Mouse (Mus musculus): ENCODE data around the gene Rbm4b. TPM values are rescaled to one million over a fixed set of nuclear protein-coding genes. Genes with fewer than 3 reads are reported as not detected.
"Not testable (repeated sequence)": the region's sequence is repeated elsewhere in the genome, so short reads cannot be mapped to it uniquely, and the experiment has no call there.

Gene Rbm4b
- polyA plus RNA-seq, 1 experiment from 2014 or later, result 110 TPM

DNA sequence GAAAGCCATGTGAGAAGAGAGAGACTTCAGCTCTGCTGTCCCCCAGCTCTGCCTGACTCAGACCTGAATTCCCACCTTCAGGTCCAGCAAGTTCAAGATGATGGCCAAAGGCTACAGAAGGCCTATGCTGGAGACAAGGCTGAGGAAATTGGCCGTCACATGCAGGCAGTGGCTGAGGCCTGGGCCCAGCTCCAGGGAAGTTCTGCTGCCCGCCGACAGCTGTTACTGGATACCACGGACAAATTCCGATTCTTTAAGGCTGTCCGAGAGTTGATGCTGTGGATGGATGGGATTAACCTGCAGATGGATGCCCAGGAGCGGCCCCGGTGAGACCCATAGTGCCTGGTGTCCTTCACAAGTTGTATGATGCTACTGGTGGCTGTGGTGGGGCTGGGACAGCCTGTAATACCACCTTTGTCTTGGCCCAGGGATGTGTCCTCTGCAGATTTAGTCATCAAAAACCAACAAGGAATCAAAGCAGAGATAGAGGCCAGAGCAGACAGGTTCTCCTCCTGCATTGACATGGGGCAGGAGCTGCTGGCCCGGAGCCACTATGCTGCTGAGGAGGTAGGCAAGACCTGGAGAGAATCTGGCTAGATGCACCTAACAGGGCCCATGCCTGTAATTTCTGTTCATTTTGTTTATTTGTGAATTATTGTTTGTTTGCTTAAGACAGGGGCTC, 8.5 kb upstream of the Rbm4b start:
- no peak overlapping the region for H3K27ac ChIP-seq (replicated peaks)
- WGBS, result 87% methylated on average over 9 of the region's 9 CpGs

DNA sequence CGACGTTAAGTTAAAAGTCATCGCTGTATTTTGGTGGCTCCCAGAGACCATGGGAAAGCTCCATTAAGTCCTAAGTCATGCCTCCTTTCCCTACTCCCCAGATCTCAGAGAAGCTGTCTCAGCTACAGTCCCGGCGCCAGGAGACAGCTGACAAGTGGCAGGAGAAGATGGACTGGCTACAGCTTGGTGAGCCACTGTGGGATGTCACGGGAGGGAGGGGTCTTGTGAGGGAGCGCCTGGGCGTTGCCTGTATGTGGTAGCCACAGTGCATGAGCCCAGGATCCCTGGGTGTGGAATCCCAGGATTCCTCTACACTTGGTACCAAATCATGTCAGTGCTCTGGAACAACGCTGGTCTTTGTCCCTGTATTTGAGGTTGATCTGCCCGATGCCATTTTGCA, 7.8 kb upstream of the Rbm4b start:
- Histone ChIP-seq H3K4me1 (no peaks in the 10 kb centered on the region), H3K36me3 (peaks cover 90% of the 10 kb centered on the region)
- 88% methylated on average over 10 of the region's 10 CpGs for WGBS

More for the DNA sequence above, 8.5 kb upstream of the Rbm4b start:
- H3K4me3 ChIP-seq, result no peak overlapping the region
- H3K36me3 ChIP-seq, result peaks cover 90% of the 10 kb centered on the region
- no peaks in the 10 kb centered on the region for H3K27me3 ChIP-seq (ENCODE audit: low read depth, poor library complexity, severe bottlenecking)
- DNase-seq (ENCODE audit: low spot score), result no peak
- no peaks in the 10 kb centered on the region for H3K9me3 ChIP-seq (replicated peaks)
- H3K4me1 ChIP-seq, result no peaks in the 10 kb centered on the region

DNA sequence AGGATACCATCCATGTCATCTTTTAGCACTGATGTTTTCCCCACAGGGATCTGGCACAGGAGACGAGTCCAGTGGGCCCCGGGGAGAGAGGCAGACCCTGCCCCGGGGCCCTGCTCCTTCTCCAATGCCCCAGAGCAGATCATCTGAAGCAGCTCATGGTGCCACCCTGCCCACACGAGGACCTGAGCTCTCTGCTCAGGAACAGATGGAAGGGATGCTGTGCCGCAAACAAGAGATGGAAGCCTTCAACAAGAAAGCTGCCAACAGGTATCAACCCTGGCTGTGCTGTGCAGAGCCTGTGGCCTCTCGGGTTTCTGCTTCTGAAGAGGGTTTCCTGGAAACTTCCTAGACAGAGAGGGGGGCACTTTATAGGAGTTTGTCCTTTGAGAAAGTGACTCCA, 6.3 kb upstream of the Rbm4b start:
- Histone ChIP-seq H3K27me3 (ENCODE audit: low read depth, poor library complexity, severe bottlenecking) (no peaks in the 10 kb centered on the region), H3K4me3 (no peak overlapping the region), H3K9me3 (replicated peaks) (no peaks in the 10 kb centered on the region), H3K27ac (replicated peaks) (no peak overlapping the region), H3K4me1 (no peaks in the 10 kb centered on the region), H3K36me3 (peaks cover 76% of the 10 kb centered on the region)
- no peak for DNase-seq (ENCODE audit: low spot score)
- WGBS, result 87% methylated on average over 6 of the region's 6 CpGs

More for the DNA sequence above, 7.8 kb upstream of the Rbm4b start:
- Histone ChIP-seq H3K27me3 (ENCODE audit: low read depth, poor library complexity, severe bottlenecking) (no peaks in the 10 kb centered on the region), H3K4me3 (no peak overlapping the region), H3K27ac (replicated peaks) (no peak overlapping the region), H3K9me3 (replicated peaks) (no peaks in the 10 kb centered on the region)
- DNase-seq (ENCODE audit: low spot score), result no peak

DNA sequence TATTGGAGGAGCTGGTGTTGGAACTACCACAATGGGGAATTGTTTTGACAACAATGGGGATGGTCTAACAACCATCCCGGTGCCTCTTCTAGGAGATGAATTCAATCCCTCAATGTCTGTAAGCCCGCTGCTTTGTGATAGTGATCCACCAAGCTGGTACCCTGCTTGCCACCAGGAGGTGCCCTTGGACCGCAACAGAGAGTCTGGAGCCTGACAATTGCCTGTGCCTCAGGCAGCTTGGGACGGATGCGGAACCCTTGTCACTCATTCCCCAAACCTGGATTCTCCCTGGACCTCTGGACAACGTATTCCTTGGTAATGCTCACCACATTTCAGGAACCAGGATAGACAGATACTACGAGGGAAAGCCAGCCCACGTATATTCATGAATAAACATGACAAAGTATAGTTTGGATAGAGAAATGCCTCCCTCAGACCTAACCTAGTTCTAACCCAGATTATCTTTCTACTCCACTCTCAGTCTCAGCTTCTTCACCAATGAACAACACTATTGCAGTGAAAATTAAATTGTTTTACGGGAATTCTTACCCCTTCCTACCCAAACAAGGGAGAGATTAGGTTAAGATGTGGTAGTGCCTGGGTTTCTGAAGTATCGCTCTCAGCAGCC, 618 bp upstream of the Rbm4b start:
- WGBS, result under 1% methylated on average over 10 of the region's 10 CpGs
- no peaks in the 10 kb centered on the region for H3K27me3 ChIP-seq (ENCODE audit: low read depth, poor library complexity, severe bottlenecking)
- no peaks in the 10 kb centered on the region for H3K9me3 ChIP-seq (replicated peaks)
- peaks cover 47% of the 10 kb centered on the region for H3K36me3 ChIP-seq
- H3K27ac ChIP-seq (replicated peaks), result peak overlapping the region; percentile 99
- H3K4me3 ChIP-seq, result peak overlapping the region; percentile 76
- peak; percentile 89 for DNase-seq (ENCODE audit: low spot score)
- H3K4me1 ChIP-seq, result peaks cover 34% of the 10 kb centered on the region

DNA sequence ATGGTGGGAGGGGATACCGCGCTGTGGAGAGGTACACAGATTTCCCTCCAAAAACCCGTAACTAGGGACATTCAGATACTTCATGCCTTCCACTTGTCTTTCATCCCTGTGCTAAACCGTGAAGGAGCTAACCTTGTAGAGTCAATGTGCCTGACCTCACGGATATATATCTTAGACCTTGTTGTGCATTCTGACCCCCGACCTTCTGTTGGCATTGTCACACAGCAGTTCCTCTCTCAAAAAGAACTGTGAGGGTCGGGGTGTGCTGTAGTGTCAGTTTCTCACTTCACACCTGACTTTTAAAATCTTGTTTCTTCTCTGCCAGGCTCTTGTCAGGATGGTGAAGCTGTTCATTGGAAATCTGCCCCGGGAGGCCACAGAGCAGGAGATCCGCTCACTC, 624 bp downstream of the Rbm4b start:
- H3K4me3 ChIP-seq, result peak overlapping the region; percentile 76
- DNase-seq (ENCODE audit: low spot score), result no peak
- no peaks in the 10 kb centered on the region for H3K9me3 ChIP-seq (replicated peaks)
- peaks cover 34% of the 10 kb centered on the region for H3K4me1 ChIP-seq
- 7% methylated on average over 9 of the region's 9 CpGs for WGBS
- no peaks in the 10 kb centered on the region for H3K27me3 ChIP-seq (ENCODE audit: low read depth, poor library complexity, severe bottlenecking)
- H3K27ac ChIP-seq (replicated peaks), result peak overlapping the region; percentile 99
- H3K36me3 ChIP-seq, result peaks cover 47% of the 10 kb centered on the region

DNA sequence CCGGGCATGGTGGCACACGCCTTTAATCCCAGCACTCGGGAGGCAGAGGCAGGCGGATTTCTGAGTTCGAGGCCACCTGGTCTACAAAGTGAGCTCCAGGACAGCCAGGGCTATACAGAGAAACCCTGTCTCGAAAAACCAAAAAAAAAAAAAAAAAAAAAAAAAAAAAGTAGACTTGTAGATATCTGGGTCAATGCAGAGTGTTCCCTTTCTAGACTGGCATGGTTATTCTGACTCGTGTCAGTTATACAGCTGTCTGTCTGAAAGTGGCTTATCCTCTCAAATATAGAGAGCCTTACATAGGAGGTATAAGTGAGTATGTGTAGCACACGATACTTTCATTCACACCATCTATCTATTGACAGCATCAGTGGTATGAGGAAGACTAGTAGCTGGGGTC, 4.2 kb downstream of the Rbm4b start:
- Histone ChIP-seq H3K4me1 (peaks cover 29% of the 10 kb centered on the region), H3K36me3 (peaks cover 77% of the 10 kb centered on the region)
- not testable (repeated sequence) for H3K4me3 ChIP-seq; DNase-seq (ENCODE audit: low spot score); H3K27ac ChIP-seq (replicated peaks); H3K27me3 ChIP-seq (ENCODE audit: low read depth, poor library complexity, severe bottlenecking); H3K9me3 ChIP-seq (replicated peaks)
- 89% methylated on average over 8 of the region's 8 CpGs for WGBS

DNA sequence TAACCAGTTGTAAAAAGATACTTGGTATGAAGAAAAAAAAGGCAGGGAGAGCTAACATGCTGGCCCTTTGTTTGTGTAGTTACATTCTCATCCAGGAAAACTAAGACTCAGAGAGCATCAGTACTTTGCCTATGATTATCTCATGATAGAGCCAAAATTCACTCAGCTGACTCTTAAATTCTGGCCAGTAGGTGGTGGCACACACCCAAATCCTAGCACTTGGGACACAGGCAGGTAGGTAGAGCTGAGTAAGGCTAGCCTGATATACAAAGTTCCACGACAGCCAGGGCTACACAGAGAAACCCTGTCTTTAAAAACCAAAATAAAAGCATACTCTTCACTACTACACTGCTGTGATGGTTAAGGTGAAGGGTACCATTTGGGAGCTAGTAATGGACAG, 6.6 kb downstream of the Rbm4b start:
- H3K4me3 ChIP-seq, result no peak overlapping the region
- no peaks in the 10 kb centered on the region for H3K9me3 ChIP-seq (replicated peaks)
- peaks cover 20% of the 10 kb centered on the region for H3K4me1 ChIP-seq
- H3K36me3 ChIP-seq, result peaks cover 95% of the 10 kb centered on the region
- H3K27me3 ChIP-seq (ENCODE audit: low read depth, poor library complexity, severe bottlenecking), result no peaks in the 10 kb centered on the region
- H3K27ac ChIP-seq (replicated peaks), result no peak overlapping the region
- WGBS, result 62% methylated on average over 1 of the region's 1 CpGs
- DNase-seq (ENCODE audit: low spot score), result no peak

DNA sequence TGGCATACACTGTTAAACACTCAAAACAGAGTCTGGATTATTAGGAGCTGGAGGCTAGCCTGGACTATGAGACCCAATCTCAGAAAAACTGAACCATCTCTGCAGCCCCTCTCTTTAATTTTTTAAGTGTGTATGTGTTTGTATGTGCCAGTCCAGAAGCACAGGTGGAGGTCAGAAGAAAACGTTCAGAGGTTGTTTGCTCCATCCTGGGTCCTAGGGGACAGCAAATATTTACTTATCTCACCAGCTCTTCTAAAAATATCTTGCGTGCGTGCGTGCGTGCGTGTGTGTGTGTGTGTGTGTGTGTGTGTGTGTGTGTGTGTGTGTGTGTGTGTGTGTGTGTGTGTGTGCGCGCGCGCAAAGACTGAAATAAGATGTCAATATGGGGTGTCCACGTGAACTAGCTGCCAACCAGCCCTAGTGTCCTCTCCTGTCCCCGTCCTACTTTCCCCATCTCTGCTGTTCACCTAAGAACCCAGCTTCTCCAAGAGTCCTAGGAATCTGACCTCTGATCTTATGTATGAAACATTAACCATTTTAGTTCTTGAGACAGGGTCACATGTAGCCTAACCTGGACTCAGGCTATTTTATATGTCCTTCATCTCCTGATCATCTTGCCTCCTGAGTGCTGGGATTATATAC, 11.3 kb downstream of the Rbm4b start:
- no peaks in the 10 kb centered on the region for H3K4me1 ChIP-seq
- WGBS, result 91% methylated on average over 12 of the region's 12 CpGs
- no peak overlapping the region for H3K27ac ChIP-seq (replicated peaks)
- no peak overlapping the region for H3K4me3 ChIP-seq
- DNase-seq (ENCODE audit: low spot score), result no peak
- no peaks in the 10 kb centered on the region for H3K9me3 ChIP-seq (replicated peaks)
- H3K27me3 ChIP-seq (ENCODE audit: low read depth, poor library complexity, severe bottlenecking), result no peaks in the 10 kb centered on the region
- peaks cover 99% of the 10 kb centered on the region for H3K36me3 ChIP-seq

DNA sequence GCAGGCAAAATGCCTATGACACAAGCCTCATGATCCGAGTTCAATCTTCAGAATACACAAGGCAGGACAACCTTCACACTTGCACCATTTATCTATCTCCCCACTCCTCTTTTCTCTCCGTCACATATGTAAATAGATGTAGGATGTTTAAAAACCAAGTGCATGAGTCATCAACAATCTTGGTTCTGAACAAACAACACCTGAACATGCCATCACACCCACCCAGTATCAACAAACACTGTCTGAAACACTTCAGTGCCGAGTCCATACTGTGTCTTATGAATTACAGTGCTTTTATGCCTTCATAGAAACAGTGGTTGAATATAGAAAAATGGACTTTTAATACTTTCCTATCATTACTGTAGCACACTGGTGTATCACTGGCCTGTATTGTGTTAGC, 16.5 kb downstream of the Rbm4b start:
- Histone ChIP-seq H3K4me1 (no peaks in the 10 kb centered on the region), H3K27me3 (ENCODE audit: low read depth, poor library complexity, severe bottlenecking) (no peaks in the 10 kb centered on the region), H3K9me3 (replicated peaks) (no peaks in the 10 kb centered on the region), H3K36me3 (peaks cover 99% of the 10 kb centered on the region), H3K27ac (replicated peaks) (no peak overlapping the region), H3K4me3 (no peak overlapping the region)
- DNase-seq (ENCODE audit: low spot score), result no peak
- WGBS, result 87% methylated on average over 3 of the region's 3 CpGs

DNA sequence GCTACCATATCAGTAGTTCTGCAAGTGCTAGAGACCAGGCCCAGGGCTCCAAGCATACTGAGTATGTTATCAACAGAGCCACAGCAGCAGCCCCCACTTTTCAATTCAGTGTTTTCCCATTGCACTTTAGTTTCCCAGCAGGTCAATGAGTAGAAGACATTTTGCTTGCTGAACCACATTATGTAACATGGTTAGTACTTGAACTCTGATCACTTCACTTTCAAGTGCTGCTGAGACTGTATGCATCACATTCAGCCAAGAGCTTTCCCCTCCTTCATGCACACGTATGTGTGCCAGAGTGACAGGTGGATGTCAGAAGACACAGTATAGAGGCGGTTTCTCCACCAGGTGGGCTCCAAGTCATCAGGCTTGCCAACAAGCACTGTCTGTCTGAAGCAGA, 26.6 kb downstream of the Rbm4b start:
- WGBS, result 92% methylated on average over 2 of the region's 2 CpGs
- Histone ChIP-seq H3K36me3 (peaks cover 99% of the 10 kb centered on the region), H3K9me3 (replicated peaks) (no peaks in the 10 kb centered on the region), H3K27me3 (ENCODE audit: low read depth, poor library complexity, severe bottlenecking) (no peaks in the 10 kb centered on the region), H3K4me3 (no peak overlapping the region), H3K27ac (replicated peaks) (no peak overlapping the region), H3K4me1 (peaks cover 6% of the 10 kb centered on the region)
- DNase-seq (ENCODE audit: low spot score), result no peak

DNA sequence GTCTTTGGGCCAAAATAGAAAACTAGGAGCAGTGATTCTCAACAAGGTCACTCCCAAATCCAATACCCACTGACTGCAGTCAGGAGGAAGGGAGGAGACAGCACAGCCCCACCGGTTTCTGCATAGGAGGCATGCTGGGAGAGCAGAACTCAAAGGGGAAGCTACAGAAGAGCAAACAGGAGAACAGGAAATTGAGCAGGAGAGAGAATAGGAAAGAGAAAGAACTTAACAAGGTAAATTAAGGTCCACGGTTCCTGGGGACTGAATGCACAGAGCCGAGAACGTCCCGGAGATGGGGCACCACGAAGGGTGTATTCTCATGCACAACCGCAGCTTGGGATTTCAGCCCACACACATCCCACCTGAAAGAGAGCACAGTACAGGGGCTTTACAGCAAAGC, 28.9 kb downstream of the Rbm4b start:
- no peaks in the 10 kb centered on the region for H3K9me3 ChIP-seq (replicated peaks)
- no peak overlapping the region for H3K4me3 ChIP-seq
- H3K4me1 ChIP-seq, result peaks cover 15% of the 10 kb centered on the region
- 94% methylated on average over 7 of the region's 7 CpGs for WGBS
- H3K27me3 ChIP-seq (ENCODE audit: low read depth, poor library complexity, severe bottlenecking), result no peaks in the 10 kb centered on the region
- H3K36me3 ChIP-seq, result peaks cover 99% of the 10 kb centered on the region
- H3K27ac ChIP-seq (replicated peaks), result no peak overlapping the region
- no peak for DNase-seq (ENCODE audit: low spot score)

DNA sequence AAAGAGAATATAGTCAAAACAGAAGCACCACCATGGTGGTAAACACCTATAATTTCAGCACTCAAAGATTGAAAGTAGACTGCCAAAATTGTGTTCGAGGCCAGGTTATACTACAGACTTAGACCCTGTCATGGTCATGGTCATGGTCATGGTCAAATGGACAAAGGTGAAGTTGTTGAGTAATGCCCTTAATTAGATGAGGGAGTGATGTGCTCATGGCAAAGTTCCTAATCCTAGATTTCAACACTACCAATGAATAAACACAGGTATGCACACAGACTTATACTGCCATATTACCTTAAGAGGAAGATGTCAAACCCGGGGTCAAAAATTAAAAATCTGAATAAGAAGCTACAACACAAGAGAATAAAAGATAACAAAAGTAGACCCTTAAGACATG, 30.0 kb downstream of the Rbm4b start:
- no peaks in the 10 kb centered on the region for H3K27me3 ChIP-seq (ENCODE audit: low read depth, poor library complexity, severe bottlenecking)
- peaks cover 100% of the 10 kb centered on the region for H3K36me3 ChIP-seq
- no peaks in the 10 kb centered on the region for H3K9me3 ChIP-seq (replicated peaks)
- WGBS, result 98% methylated on average over 2 of the region's 2 CpGs
- H3K4me1 ChIP-seq, result peaks cover 26% of the 10 kb centered on the region
- no peak overlapping the region for H3K27ac ChIP-seq (replicated peaks)
- no peak overlapping the region for H3K4me3 ChIP-seq
- no peak for DNase-seq (ENCODE audit: low spot score)

DNA sequence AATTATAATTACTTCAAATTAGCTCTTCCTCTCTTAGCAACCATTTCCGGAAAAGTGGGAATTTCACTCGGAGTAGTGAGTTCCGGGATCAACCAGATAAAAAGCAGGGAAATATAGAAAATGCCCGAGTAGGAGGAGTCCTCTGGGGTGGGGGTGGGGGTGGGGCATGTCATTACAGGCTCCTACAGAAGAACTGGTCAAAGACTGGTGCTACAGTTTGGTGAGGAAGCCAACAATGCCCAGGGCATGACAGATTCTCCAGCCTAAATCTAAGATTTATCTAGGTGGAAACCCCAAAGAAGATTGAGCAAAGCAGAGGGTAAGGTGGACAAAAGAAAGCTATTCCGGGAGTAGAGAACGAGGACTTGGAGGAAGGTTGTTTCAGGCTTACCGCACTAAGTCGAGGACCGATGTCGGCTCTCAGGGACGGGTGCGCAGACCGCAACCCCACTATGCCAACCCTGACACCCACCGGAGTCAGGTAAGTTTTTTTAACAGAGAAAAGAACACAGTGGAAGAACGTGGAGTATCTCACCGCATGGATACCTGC, 37.1 kb downstream of the Rbm4b start:
- no peaks in the 10 kb centered on the region for H3K27me3 ChIP-seq (ENCODE audit: low read depth, poor library complexity, severe bottlenecking)
- H3K36me3 ChIP-seq, result peaks cover 64% of the 10 kb centered on the region
- no peak for DNase-seq (ENCODE audit: low spot score)
- H3K27ac ChIP-seq (replicated peaks), result peak overlapping the region; percentile 88
- peak overlapping the region; percentile 85 for H3K4me3 ChIP-seq
- H3K9me3 ChIP-seq (replicated peaks), result no peaks in the 10 kb centered on the region
- 3% methylated on average over 16 of the region's 16 CpGs for WGBS
- H3K4me1 ChIP-seq, result peaks cover 47% of the 10 kb centered on the region

All from midbrain, embryonic 10.5 days (tissue).